Mouse (Mus musculus): Measurements from ENCODE around the gene Plcxd1. TPM values are rescaled to one million over a fixed set of nuclear protein-coding genes. Genes with fewer than 3 reads are reported as not detected.

The Plcxd1 gene
- polyA plus RNA-seq, 1 experiment from 2014 or later = 2.3 TPM

- no peak overlapping the region for H3K4me3 ChIP-seq (ENCODE audit: low read length)
- no peak overlapping the region for H3K9ac ChIP-seq (replicated peaks; ENCODE audit: low read length)
- no peak overlapping the region for H3K27ac ChIP-seq (ENCODE audit: low read length)
- peaks cover 25% of the 10 kb centered on the region for H3K36me3 ChIP-seq (ENCODE audit: insufficient read depth, low read length)
- 0 out of 2 replicates have a peak, but pooled peaks cover 11% of the 10 kb centered on the region for H3K4me1 ChIP-seq (ENCODE audit: insufficient read depth, low read length)
- H3K9me3 ChIP-seq (ENCODE audit: low read length) = no peaks in the 10 kb centered on the region
- no peaks in the 10 kb centered on the region for H3K27me3 ChIP-seq (ENCODE audit: insufficient read depth, low read length)
- no peak overlapping the region for H3K4me2 ChIP-seq (replicated peaks; ENCODE audit: low read depth, low read length)
- ATAC-seq (ENCODE audit: low FRiP score, low TSS enrichment) = no peak
- WGBS = 93% methylated on average over 7 of the region's 7 CpGs
Observed at GRCm38 (mm10) chr5:110140424-110140823, 40.7 kb downstream of the Plcxd1 start.

DNA sequence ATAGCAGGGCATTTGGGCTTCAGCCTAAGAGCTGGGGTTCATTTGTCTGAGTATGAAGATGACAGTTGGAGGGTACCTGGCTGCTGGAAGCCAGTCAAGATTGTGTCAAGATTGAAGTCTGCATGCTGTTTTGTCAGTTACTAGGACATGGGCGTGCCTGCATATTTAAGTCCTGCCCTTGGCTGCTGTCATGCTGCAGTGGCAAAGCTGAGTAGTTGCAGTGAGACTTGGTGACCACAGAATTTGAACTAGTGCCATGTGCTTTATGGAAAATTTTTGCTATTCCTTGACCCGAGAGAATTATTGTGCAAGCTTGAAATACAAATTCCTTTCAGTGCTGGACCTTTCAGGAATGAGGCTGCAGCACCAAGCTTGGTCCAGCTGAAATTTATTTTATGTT, 42.5 kb downstream of the Plcxd1 start:
- H3K4me3 ChIP-seq (ENCODE audit: low read length) = no peak overlapping the region
- no peaks in the 10 kb centered on the region for H3K4me1 ChIP-seq (ENCODE audit: insufficient read depth, low read length)
- ATAC-seq (ENCODE audit: low FRiP score, low TSS enrichment) = no peak
- no peak overlapping the region for H3K27ac ChIP-seq (ENCODE audit: low read length)
- no peaks in the 10 kb centered on the region for H3K9me3 ChIP-seq (ENCODE audit: low read length)
- no peak overlapping the region for H3K4me2 ChIP-seq (replicated peaks; ENCODE audit: low read depth, low read length)
- H3K9ac ChIP-seq (replicated peaks; ENCODE audit: low read length) = no peak overlapping the region
- H3K36me3 ChIP-seq (ENCODE audit: insufficient read depth, low read length) = peaks cover 37% of the 10 kb centered on the region
- H3K27me3 ChIP-seq (ENCODE audit: insufficient read depth, low read length) = no peaks in the 10 kb centered on the region
- WGBS = 87% methylated on average over 2 of the region's 2 CpGs

DNA sequence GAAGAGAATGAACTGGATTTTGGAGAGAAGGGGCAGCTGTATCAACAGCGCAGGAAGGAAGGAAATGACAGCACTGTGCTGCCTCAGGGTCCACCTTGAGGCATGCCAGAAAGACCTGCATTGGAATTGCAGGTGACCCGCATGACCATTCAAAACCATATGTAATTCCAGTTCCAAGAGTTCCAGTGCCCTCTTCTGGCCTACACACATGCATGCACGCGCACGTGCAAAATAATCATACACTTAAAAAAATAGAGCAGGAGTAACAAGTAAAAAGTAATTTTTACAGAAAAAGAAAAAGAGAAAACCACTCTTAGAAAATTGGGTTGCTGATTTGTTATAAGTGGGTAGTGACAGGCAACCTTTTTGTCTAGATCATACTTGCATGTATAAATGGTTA, 43.2 kb downstream of the Plcxd1 start:
- no peak for ATAC-seq (ENCODE audit: low FRiP score, low TSS enrichment)
- WGBS = 88% methylated on average over 5 of the region's 5 CpGs
- no peaks in the 10 kb centered on the region for H3K27me3 ChIP-seq (ENCODE audit: insufficient read depth, low read length)
- H3K27ac ChIP-seq (ENCODE audit: low read length) = no peak overlapping the region
- H3K4me2 ChIP-seq (replicated peaks; ENCODE audit: low read depth, low read length) = no peak overlapping the region
- peaks cover 44% of the 10 kb centered on the region for H3K36me3 ChIP-seq (ENCODE audit: insufficient read depth, low read length)
- no peak overlapping the region for H3K9ac ChIP-seq (replicated peaks; ENCODE audit: low read length)
- H3K4me1 ChIP-seq (ENCODE audit: insufficient read depth, low read length) = no peaks in the 10 kb centered on the region
- H3K9me3 ChIP-seq (ENCODE audit: low read length) = no peaks in the 10 kb centered on the region
- no peak overlapping the region for H3K4me3 ChIP-seq (ENCODE audit: low read length)

Other genes starting within 250 kb of the Plcxd1 start
- 0.72 and 0.76 TPM in 2 replicates for gene Gm15446, start 176.6 kb upstream of the Plcxd1 start, polyA plus RNA-seq (2015; fragmentation: Nextera tagmentation; extraction: Ambion mirVana)
- gene Zfp932, start 103.4 kb upstream of the Plcxd1 start, polyA plus RNA-seq (2015; fragmentation: Nextera tagmentation; extraction: Ambion mirVana) = 19.8 and 24.0 TPM in 2 replicates
- gene Gm17655, start 27.5 kb upstream of the Plcxd1 start, polyA plus RNA-seq (2015; fragmentation: Nextera tagmentation; extraction: Ambion mirVana) = 4.2 and 6.9 TPM in 2 replicates
- gene Gm35315, start 5.5 kb upstream of the Plcxd1 start, polyA plus RNA-seq (2015; fragmentation: Nextera tagmentation; extraction: Ambion mirVana) = 1.6 and 1.7 TPM in 2 replicates
- gene Gtpbp6, start 8.2 kb downstream of the Plcxd1 start, polyA plus RNA-seq (2015; fragmentation: Nextera tagmentation; extraction: Ambion mirVana) = 36.4 and 39.2 TPM in 2 replicates
- 4.5 and 6.0 TPM in 2 replicates for gene Zfp605, start 10.1 kb downstream of the Plcxd1 start, polyA plus RNA-seq (2015; fragmentation: Nextera tagmentation; extraction: Ambion mirVana)
- gene Chfr, start 35.9 kb downstream of the Plcxd1 start, polyA plus RNA-seq (2015; fragmentation: Nextera tagmentation; extraction: Ambion mirVana) = 39.4 and 42.8 TPM in 2 replicates
- 19.2 and 19.6 TPM in 2 replicates for gene Golga3, start 76.7 kb downstream of the Plcxd1 start, polyA plus RNA-seq (2015; fragmentation: Nextera tagmentation; extraction: Ambion mirVana)
- gene Ankle2, start 131.0 kb downstream of the Plcxd1 start, polyA plus RNA-seq (2015; fragmentation: Nextera tagmentation; extraction: Ambion mirVana) = 24.3 and 25.5 TPM in 2 replicates
- gene Pgam5, start 169.9 kb downstream of the Plcxd1 start, polyA plus RNA-seq (2015; fragmentation: Nextera tagmentation; extraction: Ambion mirVana) = 68.5 and 74.5 TPM in 2 replicates
- 25.1 and 27.3 TPM in 2 replicates for gene Pxmp2, start 186.2 kb downstream of the Plcxd1 start, polyA plus RNA-seq (2015; fragmentation: Nextera tagmentation; extraction: Ambion mirVana)
- gene Pole, start 186.3 kb downstream of the Plcxd1 start, polyA plus RNA-seq (2015; fragmentation: Nextera tagmentation; extraction: Ambion mirVana) = 30.3 and 32.1 TPM in 2 replicates
- gene P2rx2, start 243.2 kb downstream of the Plcxd1 start, polyA plus RNA-seq (2015; fragmentation: Nextera tagmentation; extraction: Ambion mirVana) = 1.1 and 1.2 TPM in 2 replicates
- not detected in 2 replicates for gene Lrcol1, start 244.8 kb downstream of the Plcxd1 start, polyA plus RNA-seq (2015; fragmentation: Nextera tagmentation; extraction: Ambion mirVana)